ENCODE assay signal across 20 mouse cellular contexts in genomic region chr7:130269124-130269867, GRCm38 (mm10).
DNase-seq lines count a peak whose midpoint lies in the region; ATAC-seq and TF ChIP-seq lines count a peak whose summit lies in the region.
"Had no signal": no experiment of that assay in that cellular context is flagged by ENCODE, and none has a peak within 500 bp of the region (broad histone marks: within the 10 kb centered on the region; RNA-seq: fewer than 3 reads in every experiment).

No protein-coding gene starts in this region.

- no peak overlapping the region for H3K4me3 ChIP-seq in neural tube, embryonic 15.5 days (replicated peaks)
- no peak overlapping the region for H3K4me3 ChIP-seq in hindbrain, postnatal 0 days (ENCODE audit: low read length)
- H3K4me3 ChIP-seq in stomach, postnatal 0 days (ENCODE audit: low read depth, low read length) = no peak overlapping the region
- H3K4me3 ChIP-seq: gastrocnemius, adult 2 months; heart, embryonic 10.5 days; intestine, embryonic 15.5 days; lung, embryonic 15.5 days had no signal

- peak; percentile 20; the same call in 1 of the 2 replicates for TF ChIP-seq CTCF in hindbrain, postnatal 0 days (IDR thresholded peaks at IDR 0.05; ENCODE audit: low read depth)
- TF ChIP-seq CTCF in stomach, postnatal 0 days (IDR thresholded peaks at IDR 0.05; ENCODE audit: low read depth) = peak; percentile 30; the same call in 1 of the 2 replicates

- no peak overlapping the region for H3K4me2 ChIP-seq in neural tube, embryonic 15.5 days
- no peak overlapping the region for H3K4me2 ChIP-seq in hindbrain, postnatal 0 days (ENCODE audit: low read depth, low read length)
- no peak overlapping the region for H3K4me2 ChIP-seq in stomach, postnatal 0 days (replicated peaks; ENCODE audit: low read depth)
- H3K4me2 ChIP-seq: intestine, embryonic 15.5 days; lung, embryonic 15.5 days had no signal

- DNase-seq in heart, adult 11 months = peak; percentile 57
- DNase-seq in heart, adult 18-20 months = no peak
- DNase-seq in neural tube, embryonic 10.5 days (ENCODE audit: extremely low spot score, low spot score) = peak; percentile 60
- DNase-seq in hindbrain, postnatal 0 days (ENCODE audit: low spot score) = no peak
- no peak for DNase-seq in stomach, postnatal 0 days (ENCODE audit: low spot score)
- DNase-seq in adrenal gland, postnatal 36 days = no peak
- DNase-seq in gastrocnemius, adult 8-10 months (ENCODE audit: low spot score in 2 of 2) = no peak
- DNase-seq: adrenal gland, adult 2 months; cerebellum, adult 8-10 months; gastrocnemius, adult 2 months; heart, postnatal 14 days; kidney, postnatal 10 days; layer of hippocampus, adult 9-11 months; liver; thymus, adult 2 months had no signal

- H3K4me1 ChIP-seq in neural tube, embryonic 15.5 days = peaks cover 36% of the 10 kb centered on the region
- peaks cover 1% of the 10 kb centered on the region; the same call in 1 of the 2 replicates for H3K4me1 ChIP-seq in hindbrain, postnatal 0 days (ENCODE audit: insufficient read depth, low read length)
- no peaks in the 10 kb centered on the region for H3K4me1 ChIP-seq in stomach, postnatal 0 days (replicated peaks; ENCODE audit: control insufficient read depth, insufficient read depth)

- H3K9me3 ChIP-seq in neural tube, embryonic 15.5 days (replicated peaks) = no peaks in the 10 kb centered on the region
- H3K9me3 ChIP-seq in hindbrain, postnatal 0 days (ENCODE audit: low read length) = no peaks in the 10 kb centered on the region
- H3K9me3 ChIP-seq in stomach, postnatal 0 days (ENCODE audit: control insufficient read depth, low read length) = no peaks in the 10 kb centered on the region
- H3K9me3 ChIP-seq: heart, embryonic 10.5 days; intestine, embryonic 15.5 days; lung, embryonic 15.5 days had no signal

- H3K36me3 ChIP-seq in neural tube, embryonic 15.5 days = no peaks in the 10 kb centered on the region
- no peaks in the 10 kb centered on the region for H3K36me3 ChIP-seq in hindbrain, postnatal 0 days (ENCODE audit: insufficient read depth, low read length)
- no peaks in the 10 kb centered on the region for H3K36me3 ChIP-seq in stomach, postnatal 0 days (ENCODE audit: control insufficient read depth, insufficient read depth, low read length)
- H3K36me3 ChIP-seq: heart, embryonic 10.5 days; intestine, embryonic 15.5 days; lung, embryonic 15.5 days had no signal

- 31% methylated on average over 16 of the region's 16 CpGs for WGBS in neural tube, embryonic 15.5 days
- 38% methylated on average over 16 of the region's 16 CpGs for WGBS in hindbrain, postnatal 0 days
- WGBS in stomach, postnatal 0 days = 67% methylated on average over 16 of the region's 16 CpGs

- H3K27me3 ChIP-seq in neural tube, embryonic 15.5 days (replicated peaks) = peaks cover 7% of the 10 kb centered on the region; the same call in 1 of the 2 replicates
- no peaks in the 10 kb centered on the region for H3K27me3 ChIP-seq in hindbrain, postnatal 0 days (ENCODE audit: insufficient read depth, low read length)
- no peaks in the 10 kb centered on the region for H3K27me3 ChIP-seq in stomach, postnatal 0 days (ENCODE audit: control insufficient read depth, insufficient read depth, low read length)
- H3K27me3 ChIP-seq: intestine, embryonic 15.5 days; lung, embryonic 15.5 days; Patski had no signal

- H3K9ac ChIP-seq in neural tube, embryonic 15.5 days (replicated peaks) = no peak overlapping the region
- H3K9ac ChIP-seq in hindbrain, postnatal 0 days (replicated peaks; ENCODE audit: low read length) = no peak overlapping the region
- no peak overlapping the region for H3K9ac ChIP-seq in stomach, postnatal 0 days (ENCODE audit: low read length)
- H3K9ac ChIP-seq: intestine, embryonic 15.5 days; lung, embryonic 15.5 days had no signal

- ATAC-seq in neural tube, embryonic 15.5 days (ENCODE audit: low FRiP score) = no peak
- ATAC-seq in hindbrain, postnatal 0 days = no peak
- ATAC-seq in stomach, postnatal 0 days (ENCODE audit: low FRiP score, low TSS enrichment) = no peak
- ATAC-seq: intestine, embryonic 15.5 days; Patski had no signal

- H3K27ac ChIP-seq in neural tube, embryonic 15.5 days (replicated peaks) = no peak overlapping the region
- no peak overlapping the region for H3K27ac ChIP-seq in hindbrain, postnatal 0 days
- H3K27ac ChIP-seq in stomach, postnatal 0 days (replicated peaks) = no peak overlapping the region
- H3K27ac ChIP-seq: gastrocnemius, adult 2 months; heart, embryonic 10.5 days; intestine, embryonic 15.5 days; lung, embryonic 15.5 days had no signal

- no peak for TF ChIP-seq EP300 in stomach, postnatal 0 days (optimal IDR thresholded peaks at IDR 0.05)

Comparison
In these comparisons a context has a peak if more than half of its experiments do, and no peak if none do; other contexts are left out.
1. DNase-seq: peak in heart, adult 11 months (single experiment) and neural tube, embryonic 10.5 days (single experiment); none in heart, adult 18-20 months (0 of 2), hindbrain, postnatal 0 days (single experiment), stomach, postnatal 0 days (single experiment), adrenal gland, postnatal 36 days (0 of 2) and gastrocnemius, adult 8-10 months (0 of 2).